Mouse (Mus musculus) ES-CJ7 (cell line): ENCODE measurements around the gene Sec14l5.

Source experiments
- DNase-seq: peaks from one replicate; pipeline ENCODE4 v3.0.0; 2011; ENCODE audit warnings: low read depth, low spot score

Sec14l5 gene

GRCm38 (mm10) chr16:5147037-5147385 lies at the start of gene Sec14l5:
Sec14l5 (plus strand) TSS chr16:5147109.
- no peak for DNase-seq

GRCm38 (mm10) chr16:5101000-5101399 lies 45.9 kb upstream of the Sec14l5 start:
- no peak for DNase-seq

GRCm38 (mm10) chr16:5109877-5110276 lies 37.0 kb upstream of the Sec14l5 start:
- no peak for DNase-seq

GRCm38 (mm10) chr16:5111021-5111420 lies 35.9 kb upstream of the Sec14l5 start:
- DNase-seq: no peak

GRCm38 (mm10) chr16:5113002-5113550 lies 33.8 kb upstream of the Sec14l5 start:
- DNase-seq: no peak

GRCm38 (mm10) chr16:5113582-5113981 lies 33.3 kb upstream of the Sec14l5 start:
- DNase-seq: peak; percentile 35

GRCm38 (mm10) chr16:5119385-5119784 lies 27.5 kb upstream of the Sec14l5 start:
- DNase-seq: no peak

GRCm38 (mm10) chr16:5119845-5120244 lies 27.1 kb upstream of the Sec14l5 start:
- no peak for DNase-seq

- DNase-seq: no peak
Measured at GRCm38 (mm10) chr16:5123476-5123875, 23.4 kb upstream of the Sec14l5 start.

GRCm38 (mm10) chr16:5130196-5130595 lies 16.7 kb upstream of the Sec14l5 start:
- DNase-seq: no peak

GRCm38 (mm10) chr16:5130766-5131165 lies 16.1 kb upstream of the Sec14l5 start:
- DNase-seq: no peak

GRCm38 (mm10) chr16:5131251-5131922 lies 15.5 kb upstream of the Sec14l5 start:
- DNase-seq: no peak

GRCm38 (mm10) chr16:5132401-5132801 lies 14.5 kb upstream of the Sec14l5 start, which contains the start of gene Ppl:
Ppl (minus strand) TSS chr16:5132421.
- peak; percentile 49 for DNase-seq

- no peak for DNase-seq
Measured at GRCm38 (mm10) chr16:5134623-5135330, 12.1 kb upstream of the Sec14l5 start.

- no peak for DNase-seq
Measured at GRCm38 (mm10) chr16:5135551-5136261, 11.2 kb upstream of the Sec14l5 start.

GRCm38 (mm10) chr16:5136505-5136904 lies 10.4 kb upstream of the Sec14l5 start:
- DNase-seq: no peak

- DNase-seq: no peak
Measured at GRCm38 (mm10) chr16:5137006-5137540, 9.8 kb upstream of the Sec14l5 start.

GRCm38 (mm10) chr16:5139741-5140140 lies 7.2 kb upstream of the Sec14l5 start:
- DNase-seq: no peak

- peak; percentile 84 for DNase-seq
Measured at GRCm38 (mm10) chr16:5145570-5145969, 1.3 kb upstream of the Sec14l5 start.

- peak; percentile 95 for DNase-seq
Measured at GRCm38 (mm10) chr16:5146367-5147036, 407 bp upstream of the Sec14l5 start.

- DNase-seq: no peak
Measured at GRCm38 (mm10) chr16:5150544-5150943, 3.6 kb downstream of the Sec14l5 start.
